Mouse (Mus musculus): Measurements from ENCODE around the gene Dbp.

GRCm38 (mm10) chr7:45685811-45686210, 19.1 kb upstream of the Dbp start:
- TF ChIP-seq MYC (IDR thresholded peaks at IDR 0.05; ENCODE audit: low read depth, low read length): no peak
- TF ChIP-seq ZNF384 (IDR thresholded peaks at IDR 0.05; ENCODE audit: low read depth, low read length): no peak
- TF ChIP-seq MXI1 (IDR thresholded peaks at IDR 0.05; ENCODE audit: low read depth, low read length): no peak
- TF ChIP-seq TBP (conservative IDR thresholded peaks at IDR 0.05; ENCODE audit: low read depth, low read length): no peak
- TF ChIP-seq CHD2 (IDR thresholded peaks at IDR 0.05; ENCODE audit: low read length): no peak
- no peak for TF ChIP-seq SIN3A (IDR thresholded peaks at IDR 0.05; ENCODE audit: low read length)
- TF ChIP-seq EP300 (IDR thresholded peaks at IDR 0.05; ENCODE audit: low read length): no peak
